ENCODE assay signal across 10 mouse cellular contexts in genomic region chr14:77458217-77458616, GRCm38 (mm10).
DNase-seq lines count a peak whose midpoint lies in the region; ATAC-seq lines count a peak whose summit lies in the region.
"Had no signal": no experiment of that assay in that cellular context is flagged by ENCODE, and none has a peak within 500 bp of the region (broad histone marks: within the 10 kb centered on the region; RNA-seq: fewer than 3 reads in every experiment).

No protein-coding gene starts in this region.

- H3K36me3 ChIP-seq in hindbrain, embryonic 13.5 days: no peaks in the 10 kb centered on the region
- no peaks in the 10 kb centered on the region for H3K36me3 ChIP-seq in hindbrain, embryonic 10.5 days
- H3K36me3 ChIP-seq in neural tube, embryonic 11.5 days (ENCODE audit: control insufficient read depth, insufficient read depth, low read length): no peaks in the 10 kb centered on the region
- no peaks in the 10 kb centered on the region for H3K36me3 ChIP-seq in intestine, embryonic 16.5 days (ENCODE audit: control insufficient read depth, insufficient read depth, low read length)

- H3K9me3 ChIP-seq in hindbrain, embryonic 13.5 days: no peaks in the 10 kb centered on the region
- no peaks in the 10 kb centered on the region for H3K9me3 ChIP-seq in hindbrain, embryonic 10.5 days
- H3K9me3 ChIP-seq in neural tube, embryonic 11.5 days (ENCODE audit: control insufficient read depth, low read length): no peaks in the 10 kb centered on the region
- H3K9me3 ChIP-seq in intestine, embryonic 16.5 days (ENCODE audit: control insufficient read depth, low read length): no peaks in the 10 kb centered on the region

- H3K27me3 ChIP-seq in hindbrain, embryonic 13.5 days: no peaks in the 10 kb centered on the region
- no peaks in the 10 kb centered on the region for H3K27me3 ChIP-seq in hindbrain, embryonic 10.5 days (ENCODE audit: insufficient read depth, poor library complexity, severe bottlenecking)
- H3K27me3 ChIP-seq in neural tube, embryonic 11.5 days (ENCODE audit: control insufficient read depth, insufficient read depth, low read length): no peaks in the 10 kb centered on the region
- H3K27me3 ChIP-seq in intestine, embryonic 16.5 days (replicated peaks; ENCODE audit: control insufficient read depth, insufficient read depth, low read length): no peaks in the 10 kb centered on the region

- H3K27ac ChIP-seq in hindbrain, embryonic 13.5 days: no peak overlapping the region
- no peak overlapping the region for H3K27ac ChIP-seq in hindbrain, embryonic 10.5 days
- H3K27ac ChIP-seq in neural tube, embryonic 11.5 days (ENCODE audit: low read depth, low read length): no peak overlapping the region
- H3K27ac ChIP-seq in intestine, embryonic 16.5 days (ENCODE audit: low read length): no peak overlapping the region

- H3K9ac ChIP-seq in hindbrain, embryonic 13.5 days: 0 out of 2 replicates have a peak overlapping the region, but pooled peaks have one; percentile 3
- no peak overlapping the region for H3K9ac ChIP-seq in neural tube, embryonic 11.5 days (ENCODE audit: low read length)
- no peak overlapping the region for H3K9ac ChIP-seq in intestine, embryonic 16.5 days (ENCODE audit: low read depth, low read length)

- 26% methylated on average over 9 of the region's 9 CpGs for WGBS in hindbrain, embryonic 13.5 days
- 45% methylated on average over 9 of the region's 9 CpGs for WGBS in hindbrain, embryonic 10.5 days
- 40% methylated on average over 9 of the region's 9 CpGs for WGBS in neural tube, embryonic 11.5 days
- WGBS in intestine, embryonic 16.5 days: 21% methylated on average over 9 of the region's 9 CpGs

- peaks cover 6% of the 10 kb centered on the region for H3K4me1 ChIP-seq in hindbrain, embryonic 13.5 days (replicated peaks)
- H3K4me1 ChIP-seq in hindbrain, embryonic 10.5 days (replicated peaks): peaks cover 5% of the 10 kb centered on the region; the same call in 1 of the 2 replicates
- H3K4me1 ChIP-seq in neural tube, embryonic 11.5 days (ENCODE audit: control insufficient read depth, insufficient read depth, low read length): peaks cover 4% of the 10 kb centered on the region; the same call in 1 of the 2 replicates
- H3K4me1 ChIP-seq in intestine, embryonic 16.5 days (ENCODE audit: control insufficient read depth, insufficient read depth, low read length): peaks cover 4% of the 10 kb centered on the region

- H3K4me2 ChIP-seq in hindbrain, embryonic 13.5 days: no peak overlapping the region
- no peak overlapping the region for H3K4me2 ChIP-seq in neural tube, embryonic 11.5 days (ENCODE audit: low read depth)
- 0 out of 2 replicates have a peak overlapping the region, but pooled peaks have one; percentile 19 for H3K4me2 ChIP-seq in intestine, embryonic 16.5 days (ENCODE audit: low read depth, low read length)

- no peak for ATAC-seq in hindbrain, embryonic 13.5 days (ENCODE audit: low FRiP score)
- no peak for ATAC-seq in neural tube, embryonic 11.5 days (ENCODE audit: insufficient read depth, low FRiP score, low TSS enrichment)
- 0 out of 2 replicates have a peak, but pooled peaks have one; percentile 38 for ATAC-seq in intestine, embryonic 16.5 days
- ATAC-seq: CD4-positive, CD25-positive, alpha-beta regulatory T cell, adult 4 months had no signal

- no peak for DNase-seq in hindbrain, embryonic 10.5 days (ENCODE audit: low spot score)
- DNase-seq in neural tube, embryonic 11.5 days (ENCODE audit: low spot score): peak; percentile 29
- DNase-seq in neural tube, embryonic 10.5 days (ENCODE audit: extremely low spot score, low spot score): no peak
- peak; percentile 35 for DNase-seq in thymus, postnatal 4 days
- DNase-seq in left cerebral cortex, adult 11 months (ENCODE audit: low spot score): no peak
- DNase-seq: cerebellum, postnatal 36 days; heart, adult 18-20 months had no signal

- H3K4me3 ChIP-seq in hindbrain, embryonic 13.5 days: no peak overlapping the region
- no peak overlapping the region for H3K4me3 ChIP-seq in hindbrain, embryonic 10.5 days
- no peak overlapping the region for H3K4me3 ChIP-seq in neural tube, embryonic 11.5 days (ENCODE audit: low read depth, low read length)
- H3K4me3 ChIP-seq in intestine, embryonic 16.5 days (ENCODE audit: low read length): no peak overlapping the region

Comparison
In these comparisons a context has a peak if more than half of its experiments do, and no peak if none do; other contexts are left out.
1. DNase-seq: peak in neural tube, embryonic 11.5 days (single experiment) and thymus, postnatal 4 days (single experiment); none in hindbrain, embryonic 10.5 days (single experiment), neural tube, embryonic 10.5 days (single experiment) and left cerebral cortex, adult 11 months (single experiment).